Mouse (Mus musculus): Measurements from ENCODE around the gene Magi2. TPM values are rescaled to one million over a fixed set of nuclear protein-coding genes. Genes with fewer than 3 reads are reported as not detected.

The Magi2 gene
- polyA plus RNA-seq, 1 experiment from 2014 or later = 1.9 TPM

- WGBS = 32% methylated on average over 2 of the region's 2 CpGs
- no peak for TF ChIP-seq CTCF (IDR thresholded peaks at IDR 0.05)
- no peak for TF ChIP-seq EP300 (IDR thresholded peaks at IDR 0.05)
- Histone ChIP-seq H3K27ac (ENCODE audit: low read length) (no peak overlapping the region), H3K36me3 (ENCODE audit: insufficient read depth, low read length) (no peaks in the 10 kb centered on the region), H3K4me1 (ENCODE audit: insufficient read depth, low read depth, low read length) (no peaks in the 10 kb centered on the region), H3K4me3 (ENCODE audit: low read depth, low read length) (no peak overlapping the region), H3K9ac (replicated peaks; ENCODE audit: low read depth) (no peak overlapping the region), H3K4me2 (replicated peaks; ENCODE audit: low read depth, low read length) (no peak overlapping the region), H3K27me3 (replicated peaks; ENCODE audit: insufficient read depth, low read length) (no peaks in the 10 kb centered on the region), H3K9me3 (ENCODE audit: low read length) (no peaks in the 10 kb centered on the region)
- ATAC-seq (no peak), DNase-seq (ENCODE audit: low spot score) (no peak)
Observed at GRCm38 (mm10) chr5:20574816-20575215, 1348.0 kb downstream of the Magi2 start.

- WGBS = 36% methylated on average over 3 of the region's 3 CpGs
- no peaks in the 10 kb centered on the region for H3K9me3 ChIP-seq (ENCODE audit: low read length)
- TF ChIP-seq EP300 (IDR thresholded peaks at IDR 0.05) (no peak), CTCF (IDR thresholded peaks at IDR 0.05) (no peak)
- no peaks in the 10 kb centered on the region for H3K27me3 ChIP-seq (replicated peaks; ENCODE audit: insufficient read depth, low read length)
- no peaks in the 10 kb centered on the region for H3K4me1 ChIP-seq (ENCODE audit: insufficient read depth, low read depth, low read length)
- H3K4me2 ChIP-seq (replicated peaks; ENCODE audit: low read depth, low read length) = no peak overlapping the region
- no peak overlapping the region for H3K27ac ChIP-seq (ENCODE audit: low read length)
- H3K9ac ChIP-seq (replicated peaks; ENCODE audit: low read depth) = no peak overlapping the region
- DNase-seq (ENCODE audit: low spot score) = no peak
- no peaks in the 10 kb centered on the region for H3K36me3 ChIP-seq (ENCODE audit: insufficient read depth, low read length)
- H3K4me3 ChIP-seq (ENCODE audit: low read depth, low read length) = no peak overlapping the region
- ATAC-seq = no peak
Observed at GRCm38 (mm10) chr5:20575798-20576197, 1349.0 kb downstream of the Magi2 start.

- ATAC-seq (no peak), DNase-seq (ENCODE audit: low spot score) (no peak)
- Histone ChIP-seq H3K27me3 (replicated peaks; ENCODE audit: insufficient read depth, low read length) (no peaks in the 10 kb centered on the region), H3K4me2 (replicated peaks; ENCODE audit: low read depth, low read length) (no peak overlapping the region), H3K4me1 (ENCODE audit: insufficient read depth, low read depth, low read length) (no peaks in the 10 kb centered on the region), H3K36me3 (ENCODE audit: insufficient read depth, low read length) (no peaks in the 10 kb centered on the region), H3K4me3 (ENCODE audit: low read depth, low read length) (no peak overlapping the region), H3K9ac (replicated peaks; ENCODE audit: low read depth) (no peak overlapping the region), H3K9me3 (ENCODE audit: low read length) (no peaks in the 10 kb centered on the region), H3K27ac (ENCODE audit: low read length) (no peak overlapping the region)
- no peak for TF ChIP-seq CTCF (IDR thresholded peaks at IDR 0.05)
- TF ChIP-seq EP300 (IDR thresholded peaks at IDR 0.05) = no peak
Observed at GRCm38 (mm10) chr5:20576266-20576665, 1349.4 kb downstream of the Magi2 start.

GRCm38 (mm10) chr5:20578666-20579065, 1351.8 kb downstream of the Magi2 start:
- Histone ChIP-seq H3K4me3 (ENCODE audit: low read depth, low read length) (no peak overlapping the region), H3K4me2 (replicated peaks; ENCODE audit: low read depth, low read length) (no peak overlapping the region), H3K27me3 (replicated peaks; ENCODE audit: insufficient read depth, low read length) (no peaks in the 10 kb centered on the region), H3K4me1 (ENCODE audit: insufficient read depth, low read depth, low read length) (no peaks in the 10 kb centered on the region), H3K9me3 (ENCODE audit: low read length) (no peaks in the 10 kb centered on the region), H3K27ac (ENCODE audit: low read length) (no peak overlapping the region), H3K9ac (replicated peaks; ENCODE audit: low read depth) (no peak overlapping the region), H3K36me3 (ENCODE audit: insufficient read depth, low read length) (no peaks in the 10 kb centered on the region)
- WGBS = 83% methylated on average over 3 of the region's 3 CpGs
- TF ChIP-seq CTCF (IDR thresholded peaks at IDR 0.05) = no peak
- no peak for TF ChIP-seq EP300 (IDR thresholded peaks at IDR 0.05)
- no peak for DNase-seq (ENCODE audit: low spot score)
- no peak for ATAC-seq

GRCm38 (mm10) chr5:20580619-20581018, 1353.8 kb downstream of the Magi2 start:
- Histone ChIP-seq H3K4me1 (ENCODE audit: insufficient read depth, low read depth, low read length) (no peaks in the 10 kb centered on the region), H3K27ac (ENCODE audit: low read length) (no peak overlapping the region), H3K4me2 (replicated peaks; ENCODE audit: low read depth, low read length) (no peak overlapping the region), H3K9ac (replicated peaks; ENCODE audit: low read depth) (no peak overlapping the region), H3K27me3 (replicated peaks; ENCODE audit: insufficient read depth, low read length) (no peaks in the 10 kb centered on the region), H3K36me3 (ENCODE audit: insufficient read depth, low read length) (no peaks in the 10 kb centered on the region), H3K9me3 (ENCODE audit: low read length) (no peaks in the 10 kb centered on the region), H3K4me3 (ENCODE audit: low read depth, low read length) (no peak overlapping the region)
- WGBS = 78% methylated on average over 4 of the region's 4 CpGs
- TF ChIP-seq CTCF (IDR thresholded peaks at IDR 0.05) (no peak), EP300 (IDR thresholded peaks at IDR 0.05) (no peak)
- no peak for ATAC-seq
- DNase-seq (ENCODE audit: low spot score) = no peak

GRCm38 (mm10) chr5:20582995-20583435, 1356.2 kb downstream of the Magi2 start:
- no peaks in the 10 kb centered on the region for H3K27me3 ChIP-seq (replicated peaks; ENCODE audit: insufficient read depth, low read length)
- no peak for ATAC-seq
- no peaks in the 10 kb centered on the region for H3K4me1 ChIP-seq (ENCODE audit: insufficient read depth, low read depth, low read length)
- DNase-seq (ENCODE audit: low spot score) = no peak
- no peaks in the 10 kb centered on the region for H3K9me3 ChIP-seq (ENCODE audit: low read length)
- no peak overlapping the region for H3K4me3 ChIP-seq (ENCODE audit: low read depth, low read length)
- TF ChIP-seq CTCF (IDR thresholded peaks at IDR 0.05) (no peak), EP300 (IDR thresholded peaks at IDR 0.05) (no peak)
- no peak overlapping the region for H3K9ac ChIP-seq (replicated peaks; ENCODE audit: low read depth)
- WGBS = 49% methylated on average over 10 of the region's 10 CpGs
- no peaks in the 10 kb centered on the region for H3K36me3 ChIP-seq (ENCODE audit: insufficient read depth, low read length)
- H3K4me2 ChIP-seq (replicated peaks; ENCODE audit: low read depth, low read length) = no peak overlapping the region
- H3K27ac ChIP-seq (ENCODE audit: low read length) = no peak overlapping the region

- Histone ChIP-seq H3K9ac (replicated peaks; ENCODE audit: low read depth) (no peak overlapping the region), H3K27me3 (replicated peaks; ENCODE audit: insufficient read depth, low read length) (no peaks in the 10 kb centered on the region), H3K4me3 (ENCODE audit: low read depth, low read length) (no peak overlapping the region), H3K27ac (ENCODE audit: low read length) (no peak overlapping the region), H3K4me2 (replicated peaks; ENCODE audit: low read depth, low read length) (no peak overlapping the region), H3K9me3 (ENCODE audit: low read length) (no peaks in the 10 kb centered on the region), H3K36me3 (ENCODE audit: insufficient read depth, low read length) (no peaks in the 10 kb centered on the region), H3K4me1 (ENCODE audit: insufficient read depth, low read depth, low read length) (no peaks in the 10 kb centered on the region)
- ATAC-seq (no peak), DNase-seq (ENCODE audit: low spot score) (no peak)
- 60% methylated on average over 3 of the region's 3 CpGs for WGBS
- no peak for TF ChIP-seq EP300 (IDR thresholded peaks at IDR 0.05)
- TF ChIP-seq CTCF (IDR thresholded peaks at IDR 0.05) = no peak
Observed at GRCm38 (mm10) chr5:20583639-20584038, 1356.8 kb downstream of the Magi2 start.

Data from lung, postnatal 0 days (tissue).